20 mouse cellular contexts compared by ENCODE assay signal in genomic region chr10:89578801-89579200, GRCm38 (mm10). TPM values are rescaled to one million over a fixed set of nuclear protein-coding genes. Genes with fewer than 3 reads are reported as not detected.
"Had no signal": no experiment of that assay in that cellular context is flagged by ENCODE, and none has a peak within 500 bp of the region (broad histone marks: within the 10 kb centered on the region; RNA-seq: fewer than 3 reads in every experiment).

No protein-coding gene starts in this region.

- H3K4me3 ChIP-seq: limb, embryonic 10.5 days; limb, embryonic 13.5 days; liver, embryonic 12.5 days; liver, embryonic 15.5 days; midbrain, embryonic 12.5 days; midbrain, embryonic 15.5 days; neural tube, embryonic 13.5 days; stomach, embryonic 15.5 days had no signal

- H3K27me3 ChIP-seq: limb, embryonic 13.5 days; liver, embryonic 12.5 days; liver, embryonic 15.5 days; midbrain, embryonic 12.5 days; midbrain, embryonic 15.5 days; neural tube, embryonic 13.5 days; stomach, embryonic 15.5 days had no signal

- H3K36me3 ChIP-seq: limb, embryonic 10.5 days; limb, embryonic 13.5 days; liver, embryonic 12.5 days; liver, embryonic 15.5 days; midbrain, embryonic 12.5 days; midbrain, embryonic 15.5 days; neural tube, embryonic 13.5 days; stomach, embryonic 15.5 days had no signal

- DNase-seq: kidney, adult 11 months; kidney, adult 9 months; kidney, postnatal 14 days; kidney, postnatal 4 days; liver; lung, adult 18-20 months; lung, postnatal 14 days; lung, postnatal 4 days; retina, postnatal 1 day; right cerebral cortex, postnatal 25 days; spleen, adult 18-20 months had no signal

RNA-seq across cellular contexts. Expression of gene Slc17a8, which starts 42.3 kb away (rescaled TPM):
- polyA plus RNA-seq: intestine, embryonic 14.5 days; limb, embryonic 10.5 days; limb, embryonic 13.5 days; stomach, embryonic 15.5 days had no signal

RNA-seq across cellular contexts. Expression of gene Nr1h4, which starts 45.4 kb away (rescaled TPM):
- polyA plus RNA-seq: limb, embryonic 10.5 days; limb, embryonic 13.5 days; midbrain, embryonic 12.5 days; neural tube, embryonic 13.5 days had no signal
